Mouse (Mus musculus) forebrain, embryonic 14.5 days (tissue): ENCODE data around the gene Gm49405. TPM values are rescaled to one million over a fixed set of nuclear protein-coding genes. Genes with fewer than 3 reads are reported as not detected.

Source experiments
- ATAC-seq: fragments of 200-750 bp; cut with Nextera tagmentation; 2 replicates; pipeline ENCODE4 v1.8.0; 2017; ENCODE audit warnings: mild to moderate bottlenecking, moderate library complexity
- DNase-seq: peaks from one replicate; pipeline ENCODE4 v3.0.0-alpha.2; 2015; ENCODE audit warnings: low spot score
- H3K27ac ChIP-seq: fragments of 300-500 bp; sonication (generic); 2 replicates; pipeline ENCODE4 v1.5.1; 2014; ENCODE audit warnings: low read depth, mild to moderate bottlenecking, control low read depth, low read length, moderate library complexity
- H3K27me3 ChIP-seq: fragments of 300-500 bp; sonication (generic); replicated peaks from 2 replicates; pipeline ENCODE4 v1.6.1; 2014; ENCODE audit warnings: low read length, control low read depth, mixed read lengths; ENCODE audit not compliant: control insufficient read depth, insufficient read depth
- H3K36me3 ChIP-seq: fragments of 300-500 bp; sonication (generic); 2 replicates; pipeline ENCODE4 v1.6.1; 2014; ENCODE audit warnings: low read length, control low read depth; ENCODE audit not compliant: control insufficient read depth, insufficient read depth
- H3K4me1 ChIP-seq: fragments of 300-500 bp; sonication (generic); 2 replicates; pipeline ENCODE4 v1.6.1; 2014; ENCODE audit warnings: antibody characterized with exemption, low read length, control low read depth; ENCODE audit not compliant: control insufficient read depth, insufficient read depth
- H3K4me2 ChIP-seq: fragments of 300-500 bp; sonication (generic); 2 replicates; pipeline ENCODE4 v1.6.1; 2014; ENCODE audit warnings: mild to moderate bottlenecking, control low read depth, low read length
- H3K4me3 ChIP-seq: fragments of 300-500 bp; sonication (generic); 2 replicates; pipeline ENCODE4 v1.5.1; 2014; ENCODE audit warnings: low read depth, low read length, control low read depth
- H3K9ac ChIP-seq: fragments of 300-500 bp; sonication (generic); 2 replicates; pipeline ENCODE4 v1.6.1; 2014; ENCODE audit warnings: mild to moderate bottlenecking, low read length, control low read depth, moderate library complexity
- H3K9me3 ChIP-seq: fragments of 300-500 bp; sonication (generic); replicated peaks from 2 replicates; pipeline ENCODE4 v1.6.1; 2016; ENCODE audit warnings: low read length, control low read depth, mixed read lengths; ENCODE audit not compliant: control insufficient read depth
- WGBS: fragments of 180-500 bp; shearing (Covaris S2); extraction: QIAGEN DNeasy Blood & Tissue Kit; methylation state at CpG from one replicate; pipeline ENCODE4 v1.1.7; 2014; 5-methylcytosine and 5-hydroxymethylcytosine counted together
- polyA plus RNA-seq: library from polyadenylated mRNA; unstranded; fragments of >200 nt; fragmentation: Nextera tagmentation; extraction: Ambion mirVana; gene quantifications from 2 replicates; pipeline ENCODE4 v1.2.1, GENCODE M21; 2014

Gm49405 gene
- polyA plus RNA-seq, 1 experiment from 2014 or later, result 2.2 TPM

GRCm38 (mm10) chr19:3992416-3992815 is 8.0 kb upstream of the Gm49405 start, which contains the start of gene Tbx10:
TSS of gene Tbx10 (plus strand) at chr19:3992752.
- no peak for DNase-seq
- Histone ChIP-seq H3K4me2 (no peak within 1 kb of the TSS), H3K27me3 (no peaks in the 10 kb centered on the region), H3K4me1 (no peaks in the 10 kb centered on the region), H3K4me3 (no peak within 1 kb of the TSS), H3K27ac (no peak within 1 kb of the TSS), H3K36me3 (no peaks in the 10 kb centered on the region), H3K9me3 (no peaks in the 10 kb centered on the region), H3K9ac (no peak within 1 kb of the TSS)
- 51% methylated on average over 5 of the region's 5 CpGs for WGBS
- no peak for ATAC-seq

DNA sequence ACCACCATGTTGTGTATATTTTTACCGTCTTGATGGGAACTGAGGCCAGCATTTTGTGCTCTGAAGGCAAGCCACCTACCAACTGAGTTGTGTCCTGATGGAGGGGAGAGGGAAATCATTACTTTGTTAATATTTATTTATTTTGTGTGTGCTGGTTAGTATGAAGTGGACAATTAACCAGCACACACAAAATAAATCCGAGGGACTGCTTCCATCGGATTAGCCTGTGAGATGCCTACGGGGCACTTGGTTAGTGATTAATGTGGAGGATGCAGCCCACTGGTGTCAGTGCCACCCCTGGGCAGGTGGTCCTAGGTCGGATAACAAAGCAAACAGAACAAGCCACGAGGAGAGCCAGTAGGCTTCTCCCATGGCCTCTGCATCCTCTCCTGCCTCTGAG is 5.5 kb upstream of the Gm49405 start:
- H3K9me3 ChIP-seq, result no peaks in the 10 kb centered on the region
- no peak overlapping the region for H3K4me2 ChIP-seq
- no peak for DNase-seq
- H3K27ac ChIP-seq, result no peak overlapping the region
- no peak for ATAC-seq
- no peak overlapping the region for H3K9ac ChIP-seq
- no peaks in the 10 kb centered on the region for H3K36me3 ChIP-seq
- H3K4me1 ChIP-seq, result peaks cover 4% of the 10 kb centered on the region
- H3K4me3 ChIP-seq, result no peak overlapping the region
- H3K27me3 ChIP-seq, result no peaks in the 10 kb centered on the region
- WGBS, result 73% methylated on average over 6 of the region's 6 CpGs

DNA sequence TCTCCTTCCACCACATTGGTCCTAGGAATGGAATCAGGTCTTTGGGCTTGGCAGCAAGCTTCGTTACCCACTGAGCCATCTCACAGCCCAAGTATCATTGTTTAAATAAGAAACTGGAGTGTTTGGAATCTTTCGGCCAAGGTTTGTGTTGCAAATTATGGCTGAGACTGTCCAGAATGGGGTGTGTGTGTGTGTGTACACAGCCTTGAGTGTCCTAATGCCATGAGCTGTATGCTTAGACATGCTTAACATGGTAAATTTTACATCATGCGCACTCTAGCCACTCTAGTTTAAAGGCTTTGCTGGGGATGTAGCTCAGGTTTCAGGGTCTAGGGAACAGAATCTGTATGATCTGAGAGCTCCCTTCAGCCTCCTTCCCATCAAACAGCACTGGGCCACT is 4.9 kb upstream of the Gm49405 start:
- H3K27ac ChIP-seq, result no peak overlapping the region
- no peak for DNase-seq
- H3K4me1 ChIP-seq, result peaks cover 4% of the 10 kb centered on the region
- 90% methylated on average over 3 of the region's 3 CpGs for WGBS
- no peak overlapping the region for H3K4me3 ChIP-seq
- H3K27me3 ChIP-seq, result no peaks in the 10 kb centered on the region
- no peaks in the 10 kb centered on the region for H3K36me3 ChIP-seq
- H3K9ac ChIP-seq, result no peak overlapping the region
- ATAC-seq, result no peak
- H3K4me2 ChIP-seq, result no peak overlapping the region
- H3K9me3 ChIP-seq, result no peaks in the 10 kb centered on the region

GRCm38 (mm10) chr19:3996106-3996505 is 4.3 kb upstream of the Gm49405 start:
- DNase-seq (no peak), ATAC-seq (no peak)
- Histone ChIP-seq H3K27me3 (no peaks in the 10 kb centered on the region), H3K27ac (no peak overlapping the region), H3K9ac (no peak overlapping the region), H3K36me3 (no peaks in the 10 kb centered on the region), H3K4me1 (peaks cover 6% of the 10 kb centered on the region), H3K9me3 (no peaks in the 10 kb centered on the region), H3K4me2 (no peak overlapping the region), H3K4me3 (no peak overlapping the region)
- 75% methylated on average over 7 of the region's 7 CpGs for WGBS

DNA sequence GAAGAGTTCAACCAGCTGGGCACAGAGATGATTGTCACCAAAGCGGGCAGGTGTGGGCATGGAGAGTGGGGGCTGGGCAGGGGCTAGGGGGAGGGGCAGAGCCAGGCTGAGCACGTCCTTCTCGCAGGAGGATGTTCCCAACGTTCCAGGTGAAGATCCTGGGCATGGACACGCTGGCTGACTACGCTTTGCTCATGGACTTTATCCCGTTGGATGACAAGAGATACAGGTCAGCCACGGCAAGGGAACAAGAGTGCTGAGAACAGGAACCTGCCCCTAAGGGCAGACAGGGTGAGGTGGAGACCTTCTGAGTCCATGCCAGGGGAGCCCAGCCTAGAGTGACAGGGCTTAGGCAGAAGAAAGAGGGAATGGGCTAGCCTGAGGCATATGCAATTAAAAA is 3.7 kb upstream of the Gm49405 start:
- WGBS, result 80% methylated on average over 8 of the region's 8 CpGs
- no peak for ATAC-seq

DNA sequence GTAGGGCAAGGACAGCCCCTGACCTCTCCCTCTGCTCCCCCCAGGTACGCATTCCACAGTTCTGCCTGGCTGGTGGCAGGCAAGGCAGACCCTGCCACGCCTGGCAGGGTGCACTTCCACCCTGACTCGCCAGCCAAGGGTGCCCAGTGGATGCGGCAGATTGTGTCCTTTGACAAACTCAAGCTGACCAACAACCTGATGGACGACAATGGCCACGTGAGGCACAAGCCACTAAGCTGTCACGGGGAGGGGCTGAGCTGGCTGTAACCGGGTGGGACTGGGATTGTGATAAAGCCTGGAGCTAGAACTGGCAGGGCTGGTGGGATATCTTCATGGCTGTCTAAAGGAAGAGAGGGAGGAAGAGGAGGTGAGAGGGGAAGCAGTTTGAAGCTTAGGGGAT is 3.2 kb upstream of the Gm49405 start:
- H3K4me1 ChIP-seq, result peaks cover 10% of the 10 kb centered on the region
- DNase-seq (no peak), ATAC-seq (no peak)
- no peaks in the 10 kb centered on the region for H3K9me3 ChIP-seq
- no peaks in the 10 kb centered on the region for H3K27me3 ChIP-seq
- WGBS, result 61% methylated on average over 8 of the region's 8 CpGs
- no peak overlapping the region for H3K9ac ChIP-seq
- H3K4me3 ChIP-seq, result no peak overlapping the region
- no peaks in the 10 kb centered on the region for H3K36me3 ChIP-seq
- H3K4me2 ChIP-seq, result no peak overlapping the region
- no peak overlapping the region for H3K27ac ChIP-seq

More for the DNA sequence above, 3.7 kb upstream of the Gm49405 start:
- no peaks in the 10 kb centered on the region for H3K36me3 ChIP-seq
- H3K9me3 ChIP-seq, result no peaks in the 10 kb centered on the region
- H3K4me2 ChIP-seq, result no peak overlapping the region
- no peak for DNase-seq
- H3K27me3 ChIP-seq, result no peaks in the 10 kb centered on the region
- no peak overlapping the region for H3K27ac ChIP-seq
- H3K4me1 ChIP-seq, result peaks cover 10% of the 10 kb centered on the region
- H3K9ac ChIP-seq, result no peak overlapping the region
- no peak overlapping the region for H3K4me3 ChIP-seq

- Histone ChIP-seq H3K36me3 (no peaks in the 10 kb centered on the region), H3K27me3 (no peaks in the 10 kb centered on the region), H3K9ac (no peak overlapping the region), H3K27ac (no peak overlapping the region), H3K4me3 (no peak overlapping the region), H3K9me3 (no peaks in the 10 kb centered on the region), H3K4me1 (peaks cover 10% of the 10 kb centered on the region), H3K4me2 (no peak overlapping the region)
- WGBS, result 84% methylated on average over 8 of the region's 8 CpGs
- DNase-seq, result no peak
- no peak for ATAC-seq
These were observed 2.1 kb upstream of the Gm49405 start for GRCm38 (mm10) chr19:3998335-3998734.

DNA sequence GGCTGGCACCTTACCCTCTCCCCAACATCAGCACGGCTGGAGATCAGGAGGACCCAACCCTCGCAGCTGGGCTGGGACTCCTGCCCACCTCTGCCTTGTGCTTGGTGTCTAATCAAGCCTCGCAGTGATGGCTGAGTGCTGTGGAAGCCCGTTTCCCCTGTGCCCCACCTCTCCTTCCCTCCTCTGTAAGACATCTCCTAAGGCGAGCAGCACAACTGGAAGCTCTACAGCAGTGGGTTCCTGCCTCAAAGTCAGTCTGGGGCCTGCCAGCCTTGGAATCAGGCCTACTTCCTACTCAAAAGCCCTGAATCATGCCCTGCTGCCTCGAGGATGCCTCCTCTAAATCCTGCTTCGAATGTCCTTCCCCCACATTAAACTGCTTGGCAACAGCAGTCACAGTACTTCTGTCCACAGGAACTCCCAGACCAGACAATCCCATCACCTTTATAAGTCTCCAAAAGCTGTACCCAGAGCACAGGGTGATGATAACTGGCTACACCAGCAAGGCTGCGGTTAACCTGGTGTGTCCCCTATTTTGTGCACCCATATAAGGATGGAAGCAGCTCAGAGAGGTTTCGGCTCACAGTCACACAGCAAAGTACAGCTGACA is 1.2 kb upstream of the Gm49405 start:
- Histone ChIP-seq H3K9ac (no peak overlapping the region; the same call in 1 of the 2 replicates), H3K4me3 (no peak overlapping the region; the same call in 1 of the 2 replicates)

DNA sequence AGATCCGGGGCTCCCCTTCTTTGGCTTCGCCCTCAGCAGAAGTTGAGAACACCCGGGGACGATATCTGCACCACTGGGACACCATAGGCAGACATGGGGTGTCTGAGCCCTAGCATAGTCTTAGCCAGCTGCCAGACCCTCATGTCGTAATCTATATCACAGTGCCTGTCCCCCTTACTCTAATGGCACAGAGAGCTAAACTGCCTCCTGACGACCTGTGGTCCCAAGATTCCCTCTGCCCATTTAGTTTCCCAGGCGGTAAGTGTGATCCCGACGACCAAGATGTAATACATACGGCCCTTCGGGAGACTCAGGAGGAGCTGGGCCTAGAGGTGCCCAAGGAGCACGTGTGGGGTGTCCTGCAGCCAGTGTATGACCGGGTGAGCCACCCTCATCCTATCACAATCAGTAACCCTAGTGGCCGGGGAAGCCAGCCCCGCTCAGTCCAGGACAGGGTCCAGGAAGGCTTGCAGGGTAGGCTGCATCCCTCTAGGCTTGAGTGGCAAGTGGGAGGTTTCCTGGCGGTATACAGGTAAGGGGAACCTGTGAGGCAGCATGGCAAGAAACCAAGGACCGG is 611 bp downstream of the Gm49405 start:
- peak overlapping the region; percentile 91 for H3K9ac ChIP-seq
- no peaks in the 10 kb centered on the region for H3K27me3 ChIP-seq
- ATAC-seq (peak; percentile 7), DNase-seq (no peak)
- H3K9me3 ChIP-seq, result no peaks in the 10 kb centered on the region
- peaks cover 8% of the 10 kb centered on the region for H3K36me3 ChIP-seq
- 18% methylated on average over 17 of the region's 17 CpGs for WGBS
- H3K27ac ChIP-seq, result peak overlapping the region; percentile 96
- peak overlapping the region; percentile 74 for H3K4me3 ChIP-seq
- H3K4me1 ChIP-seq, result peaks cover 10% of the 10 kb centered on the region
- peak overlapping the region; percentile 91 for H3K4me2 ChIP-seq

More for the DNA sequence above, 1.2 kb upstream of the Gm49405 start:
- Histone ChIP-seq H3K27me3 (no peaks in the 10 kb centered on the region), H3K4me1 (peaks cover 10% of the 10 kb centered on the region), H3K27ac (no peak overlapping the region), H3K4me2 (peak overlapping the region; percentile 91), H3K9me3 (no peaks in the 10 kb centered on the region), H3K36me3 (no peaks in the 10 kb centered on the region)
- no peak for ATAC-seq
- 87% methylated on average over 9 of the region's 9 CpGs for WGBS
- no peak for DNase-seq
